Mouse (Mus musculus) layer of hippocampus, adult 8-10 months (tissue): Measurements from ENCODE around the gene Scn3b. TPM values are rescaled to one million over a fixed set of nuclear protein-coding genes. Genes with fewer than 3 reads are reported as not detected.

Source experiments
- DNase-seq, 2 experiments: peaks; one replicate each; pipeline ENCODE4 v3.0.0; 2022; ENCODE audit warnings: low spot score in 2 of 2
- total RNA-seq, 4 experiments: library from RNA; stranded (reverse); gene quantifications; 2 replicates each; pipeline ENCODE4 v1.2.4; 2022

Gene Scn3b
- total RNA-seq, 4 experiments from 2014 or later: 166 to 246 (median 209) TPM

GRCm38 (mm10) chr9:40268748-40269102, 292 bp upstream of the Scn3b start:
- no peak for DNase-seq

- DNase-seq: no peak
Measured at GRCm38 (mm10) chr9:40269880-40270279, 863 bp downstream of the Scn3b start.

GRCm38 (mm10) chr9:40271075-40271474, 2.1 kb downstream of the Scn3b start:
- no peak for DNase-seq

DNA sequence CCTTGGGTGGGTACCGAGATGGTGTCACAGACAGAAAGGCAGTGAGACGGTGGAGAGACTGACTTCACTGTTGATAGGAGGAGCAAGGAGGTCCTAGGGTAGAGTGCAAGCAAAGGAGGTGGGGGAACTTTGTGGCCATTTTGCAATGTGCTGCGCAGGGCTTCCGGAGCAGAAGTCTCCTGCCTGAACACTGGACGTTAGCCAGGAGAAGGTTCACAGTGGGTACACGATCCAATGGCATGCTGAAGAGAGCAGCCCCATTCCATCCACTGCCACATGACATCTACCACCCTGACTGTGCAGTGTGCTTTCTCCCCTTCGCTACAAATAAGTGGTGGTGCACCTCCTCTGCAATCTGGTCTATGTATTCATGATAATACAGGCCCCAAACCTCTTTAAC, 3.8 kb downstream of the Scn3b start:
- peak in 1 of 2 experiments; percentile 3 for DNase-seq

DNA sequence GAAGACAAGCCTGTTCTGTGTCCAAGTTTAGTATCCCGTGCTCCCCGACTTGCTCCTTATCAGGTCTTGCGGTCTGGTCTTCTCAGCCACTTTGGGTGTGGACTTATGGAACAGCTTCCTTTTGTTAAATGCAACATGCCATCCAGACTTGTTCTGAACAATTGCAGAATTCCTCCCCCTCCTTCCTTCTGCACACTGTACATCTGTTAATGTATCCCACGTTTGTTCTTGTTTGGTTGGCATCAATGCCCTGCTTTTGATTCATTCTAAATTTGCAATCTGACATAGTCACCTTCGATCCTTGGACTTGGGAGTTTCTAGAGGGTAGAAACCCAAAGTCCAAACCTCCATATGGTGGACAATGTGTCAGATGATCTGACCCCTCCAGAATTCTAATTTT, 6.9 kb downstream of the Scn3b start:
- DNase-seq: peak in 1 of 2 experiments; percentile 45

- DNase-seq: no peak
Measured at GRCm38 (mm10) chr9:40277671-40278070, 8.7 kb downstream of the Scn3b start.

- DNase-seq: no peak
Measured at GRCm38 (mm10) chr9:40279438-40279837, 10.4 kb downstream of the Scn3b start.

DNA sequence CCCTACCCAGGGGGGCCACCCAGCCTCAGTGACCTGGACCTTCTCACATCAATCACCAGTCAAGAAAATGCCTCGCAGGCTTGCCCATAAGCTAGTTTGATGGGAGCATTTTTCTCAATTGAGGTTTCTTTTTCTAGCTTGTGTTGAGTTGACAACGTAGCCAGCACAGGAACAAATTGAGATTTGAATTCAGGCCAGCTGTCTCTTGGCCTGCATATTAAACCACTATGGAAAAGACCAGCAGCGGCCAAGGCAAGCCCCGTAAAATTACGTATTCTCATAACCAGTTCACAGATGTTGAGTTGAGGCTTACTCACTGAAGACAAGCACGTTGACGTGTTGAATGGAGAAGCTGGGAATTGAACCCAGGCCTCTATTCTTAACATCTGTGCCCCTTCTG, 14.0 kb downstream of the Scn3b start:
- DNase-seq: no peak

DNA sequence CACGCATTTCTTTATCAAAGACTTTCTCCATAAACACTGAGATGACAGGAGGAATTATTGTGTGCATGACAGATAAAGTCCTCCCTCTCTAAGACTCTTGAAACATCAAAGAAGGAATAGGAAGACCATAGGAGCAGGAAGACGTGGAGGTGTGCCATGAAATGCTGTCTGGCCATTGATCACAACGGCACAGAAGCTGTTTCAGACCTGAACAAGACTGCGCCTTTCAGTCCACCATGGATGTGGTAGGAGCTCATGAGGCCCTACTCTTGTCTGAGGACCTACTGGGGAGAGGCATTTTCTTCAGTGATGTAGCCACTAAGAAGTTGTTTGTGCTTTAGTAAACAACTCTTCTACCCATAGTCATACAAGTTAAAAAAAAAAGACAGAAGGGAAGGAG, 23.5 kb downstream of the Scn3b start:
- no peak for DNase-seq

DNA sequence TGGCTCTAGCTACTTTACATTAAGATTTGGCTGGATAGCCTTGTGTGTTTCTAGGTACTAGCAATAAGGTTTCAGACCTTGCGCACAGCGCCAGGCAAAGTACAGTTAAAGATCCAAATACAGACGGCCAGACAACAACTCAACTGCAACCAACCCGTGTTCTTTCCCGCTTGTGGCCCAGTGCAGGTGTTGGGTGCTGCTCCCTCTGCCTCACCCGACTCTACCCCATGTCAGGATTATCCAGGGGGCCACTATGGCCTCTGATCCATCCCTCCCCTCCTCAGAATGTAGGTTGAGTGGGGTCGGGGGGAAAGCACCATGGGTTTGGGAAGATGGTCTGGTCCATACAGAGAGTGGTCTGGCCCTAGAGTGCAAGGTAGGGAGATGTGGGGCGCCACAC, 24.3 kb downstream of the Scn3b start:
- DNase-seq: no peak

- DNase-seq: no peak
Measured at GRCm38 (mm10) chr9:40293740-40294139, 24.7 kb downstream of the Scn3b start.

DNA sequence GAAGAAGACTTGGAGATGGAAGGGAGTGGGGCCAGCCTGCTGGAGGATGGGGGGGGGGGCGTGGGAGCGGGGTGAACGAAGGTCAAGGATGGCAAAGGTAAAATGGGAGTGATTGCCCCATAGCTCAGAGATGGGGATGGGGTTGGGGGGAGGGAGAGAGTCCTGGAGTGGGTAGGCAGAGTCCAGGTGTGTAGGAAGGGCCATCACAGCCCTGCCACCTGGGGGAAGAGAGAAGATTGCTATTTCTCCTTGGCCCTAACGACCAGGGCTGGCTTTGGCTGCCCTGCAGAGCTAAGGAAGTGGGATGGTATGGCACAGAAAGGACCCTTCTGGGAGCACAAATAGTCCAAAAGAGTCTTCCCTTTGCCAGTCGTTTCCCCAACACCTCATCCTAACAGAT, 25.2 kb downstream of the Scn3b start:
- DNase-seq: no peak

- no peak for DNase-seq
Measured at GRCm38 (mm10) chr9:40294866-40295265, 25.8 kb downstream of the Scn3b start.

GRCm38 (mm10) chr9:40296251-40296650, 27.2 kb downstream of the Scn3b start:
- no peak for DNase-seq

GRCm38 (mm10) chr9:40297969-40298368, 29.0 kb downstream of the Scn3b start:
- no peak for DNase-seq

GRCm38 (mm10) chr9:40299323-40299722, 30.3 kb downstream of the Scn3b start:
- no peak for DNase-seq

GRCm38 (mm10) chr9:40300018-40300989, 31.3 kb downstream of the Scn3b start:
- DNase-seq: no peak

GRCm38 (mm10) chr9:40301475-40301874, 32.5 kb downstream of the Scn3b start:
- no peak for DNase-seq

DNA sequence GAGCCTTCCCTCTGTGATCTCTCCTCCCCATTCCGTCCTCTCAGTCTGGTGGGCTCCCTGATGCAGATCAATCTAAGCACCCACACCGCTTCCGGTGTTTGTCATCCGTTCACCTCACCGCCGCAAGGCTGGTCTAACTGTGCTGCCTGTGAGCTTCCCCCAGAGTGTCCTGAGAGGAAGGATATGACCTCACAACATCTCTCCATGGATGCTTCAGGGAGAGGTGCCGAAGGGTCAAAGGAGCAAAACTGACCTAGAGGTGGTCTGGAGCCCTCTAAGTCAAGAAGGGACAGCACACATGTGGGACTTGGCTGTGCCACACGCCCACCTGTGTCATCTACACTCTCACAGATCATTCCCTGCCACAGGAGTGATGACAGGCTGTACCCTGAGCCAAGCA, 33.4 kb downstream of the Scn3b start:
- no peak for DNase-seq

GRCm38 (mm10) chr9:40304243-40304642, 35.2 kb downstream of the Scn3b start:
- no peak for DNase-seq

GRCm38 (mm10) chr9:40307311-40307710, 38.3 kb downstream of the Scn3b start:
- no peak for DNase-seq

- DNase-seq: no peak
Measured at GRCm38 (mm10) chr9:40309876-40310275, 40.9 kb downstream of the Scn3b start.

- no peak for DNase-seq
Measured at GRCm38 (mm10) chr9:40311813-40312212, 42.8 kb downstream of the Scn3b start.
